Mouse (Mus musculus) lung, adult 18-20 months (tissue): ENCODE measurements around the gene Cldn19.
"Not testable (repeated sequence)": the region's sequence is repeated elsewhere in the genome, so short reads cannot be mapped to it uniquely, and the experiment has no call there.

Source experiments
- DNase-seq, 2 experiments: peaks; one replicate each; pipeline ENCODE4 v3.0.0; 2022; ENCODE audit warnings: mixed read lengths in 2 of 2

The Cldn19 gene

DNA sequence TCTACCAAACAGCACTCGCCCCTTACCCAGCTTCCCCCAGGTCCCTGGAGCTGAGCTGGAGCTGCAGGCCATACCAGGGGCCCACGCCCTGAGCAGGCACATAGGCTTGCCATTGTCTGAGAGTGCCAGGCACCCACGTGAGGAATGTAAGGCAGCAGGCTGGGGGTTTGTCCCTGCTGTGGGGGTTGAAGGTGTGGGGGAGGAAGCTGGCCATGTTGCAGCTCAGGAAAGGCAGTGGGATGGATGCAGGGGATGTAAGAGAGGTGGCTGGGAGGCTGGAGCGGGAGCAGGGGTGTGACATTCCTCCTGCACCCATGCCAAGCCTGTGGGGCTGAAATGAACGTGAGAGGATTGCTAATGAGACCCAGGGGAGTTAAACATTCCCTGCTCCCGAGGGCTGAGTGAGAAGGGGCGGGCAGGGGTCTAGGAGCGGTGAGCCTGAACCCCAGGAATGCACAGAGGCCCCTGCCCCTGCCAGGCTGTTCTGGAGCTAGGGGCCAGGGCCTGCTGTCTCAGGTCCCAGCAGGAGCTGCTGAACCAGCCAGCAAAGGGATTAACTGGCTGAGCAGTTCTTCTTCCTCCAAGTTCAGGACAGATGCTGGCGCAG is 1.1 kb upstream of the Cldn19 start:
- no peak for DNase-seq

DNA sequence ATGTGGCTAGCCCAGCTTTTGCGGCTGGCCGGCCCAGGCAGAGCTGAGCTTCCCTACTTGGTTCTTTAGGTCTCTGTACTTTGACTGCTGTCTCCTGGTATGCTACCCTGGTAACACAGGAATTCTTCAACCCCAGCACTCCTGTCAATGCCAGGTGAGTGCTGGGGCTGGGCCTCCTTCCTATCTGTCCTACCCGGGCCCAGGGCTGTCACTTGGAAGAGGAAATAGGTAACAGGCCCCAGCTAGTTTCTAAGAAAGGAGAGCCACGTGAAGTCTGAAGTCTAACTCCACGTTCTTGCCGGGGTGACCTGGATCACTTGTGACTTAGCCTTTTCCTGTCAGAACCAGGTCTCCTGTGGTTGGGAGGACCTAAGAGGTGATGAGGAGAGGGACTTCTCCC is 1.9 kb downstream of the Cldn19 start:
- DNase-seq: no peak

DNA sequence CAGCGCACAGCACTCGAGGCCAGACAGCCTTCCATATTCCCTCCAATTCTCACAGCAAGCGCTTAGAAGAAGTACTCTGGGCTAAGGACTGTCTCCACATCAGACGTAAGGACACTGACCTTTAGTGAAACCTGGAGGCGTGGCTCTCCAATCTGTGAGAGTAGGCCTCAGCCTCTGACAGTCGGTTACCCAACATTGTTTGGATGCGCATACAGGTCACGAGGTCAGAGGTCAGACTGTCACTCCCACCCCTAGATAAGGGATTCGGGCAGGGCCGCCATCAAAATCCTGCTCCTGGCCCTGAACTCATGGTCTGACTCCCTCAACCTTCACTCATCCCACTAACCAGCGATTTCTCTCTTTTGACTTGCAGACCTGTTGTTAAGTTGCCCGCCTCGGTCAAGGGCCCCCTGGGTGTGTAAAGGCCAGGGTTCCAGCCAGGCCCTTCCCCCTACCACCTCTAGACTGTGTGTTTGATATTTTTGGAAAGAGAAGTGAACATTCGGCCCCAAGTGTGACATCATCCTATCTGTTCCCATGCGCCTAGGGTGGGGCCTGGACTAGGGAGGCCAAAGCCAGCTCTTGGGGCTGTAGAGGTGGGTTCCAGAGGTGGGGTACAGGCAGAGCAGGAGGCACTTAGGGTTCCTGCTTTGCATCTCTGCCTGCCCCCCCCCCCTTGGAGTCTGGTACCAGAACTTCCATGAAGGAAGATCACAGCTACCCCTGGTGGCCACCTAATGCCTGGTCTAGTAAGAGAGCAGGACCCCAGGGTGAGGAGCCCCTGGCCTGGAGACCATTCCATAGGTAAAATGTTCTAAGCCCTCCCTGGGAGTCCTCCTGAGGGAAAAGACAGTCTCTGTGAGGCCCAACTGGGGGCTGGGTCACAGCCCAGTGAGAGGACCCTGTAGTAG is 4.4 kb downstream of the Cldn19 start:
- DNase-seq: no peak

DNA sequence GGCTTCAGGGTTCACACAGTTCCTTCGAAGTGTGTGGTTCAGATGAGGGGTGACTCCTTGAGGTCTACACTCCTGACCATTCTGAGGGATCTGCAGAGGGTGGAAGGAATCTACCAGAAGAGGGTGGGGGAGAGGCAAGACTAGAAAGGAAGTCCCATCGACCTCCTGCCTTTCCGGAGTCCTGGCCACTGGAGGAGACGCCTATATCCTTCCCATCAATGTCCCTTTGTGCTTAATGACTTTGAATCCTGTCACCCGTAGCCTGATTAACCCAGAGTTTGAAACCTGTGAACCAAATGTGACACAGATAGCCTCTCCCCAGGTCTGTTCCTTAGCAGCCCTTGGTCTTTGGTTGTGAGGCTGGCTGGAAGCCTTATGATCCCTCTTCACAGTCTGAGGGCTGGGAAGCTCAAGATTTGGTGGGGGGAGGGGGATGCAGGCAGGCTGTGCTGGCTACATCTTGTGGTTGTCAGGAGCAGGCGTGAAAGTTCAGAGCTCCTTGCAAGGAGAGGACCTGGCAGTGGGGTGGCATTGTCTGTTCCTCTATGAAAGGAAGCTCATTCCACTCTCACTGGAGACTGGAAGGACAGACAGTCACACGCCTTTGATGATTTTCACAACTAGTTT is 6.0 kb downstream of the Cldn19 start:
- peak in 1 of 2 experiments; percentile 51 for DNase-seq

DNA sequence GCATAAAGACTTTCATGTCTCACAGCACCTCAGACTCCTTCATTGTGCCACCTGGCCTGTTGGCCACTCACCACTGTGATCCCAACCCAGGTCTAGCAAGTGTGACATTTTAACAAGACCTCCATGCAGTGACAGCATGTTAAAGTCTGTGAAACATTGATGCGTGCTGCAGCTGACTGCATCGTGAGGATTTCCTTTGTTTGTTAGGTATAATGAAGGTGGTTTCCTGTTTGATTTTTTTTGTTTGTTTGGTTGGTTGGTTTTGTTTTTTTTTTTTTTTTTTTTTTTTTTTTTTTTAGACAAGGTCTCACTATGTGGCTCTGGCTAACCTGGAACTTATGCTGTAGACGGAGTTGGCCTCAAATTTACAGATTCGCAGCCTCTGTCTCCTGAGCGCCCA is 7.3 kb downstream of the Cldn19 start:
- DNase-seq: no peak

DNA sequence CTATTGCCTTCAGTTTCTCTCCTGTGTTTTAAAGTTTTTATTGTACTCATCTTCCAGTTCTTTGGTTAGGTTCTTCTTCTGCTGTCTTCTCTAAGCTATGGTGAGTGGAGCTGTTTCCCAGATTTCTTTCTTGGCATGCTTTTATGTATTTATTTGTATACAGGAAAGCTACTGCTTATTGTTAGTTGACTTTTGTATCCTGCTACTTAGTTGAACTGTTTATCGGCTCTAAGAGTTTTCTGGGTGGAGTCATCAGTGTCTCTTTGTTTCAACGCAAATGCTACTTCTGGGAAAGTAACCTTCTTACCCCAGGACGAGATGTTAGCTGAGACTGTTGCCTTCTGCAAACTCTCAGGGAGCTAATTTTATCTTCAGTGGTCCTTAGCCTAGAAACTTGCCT is 8.2 kb downstream of the Cldn19 start:
- DNase-seq: no peak

DNA sequence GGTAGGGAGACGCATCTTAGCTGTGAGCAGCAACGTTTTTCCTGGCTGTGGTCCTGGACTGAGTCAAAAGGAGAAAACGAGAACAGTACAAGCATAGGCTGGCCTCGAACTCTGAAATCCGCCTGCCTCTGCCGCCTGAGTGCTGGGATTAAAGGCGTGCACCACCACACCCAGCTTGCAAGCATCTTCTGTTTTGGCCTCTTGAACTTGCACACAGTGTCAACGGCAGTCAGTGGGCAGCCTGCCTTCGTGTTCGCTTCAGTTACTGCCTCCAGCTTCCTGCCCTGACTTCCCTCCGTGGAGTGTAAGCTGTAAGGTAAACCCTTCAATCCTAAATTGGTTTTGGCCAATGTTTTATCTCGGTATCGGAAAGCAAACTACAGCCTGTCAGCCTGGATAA is 11.4 kb downstream of the Cldn19 start:
- DNase-seq: no peak

DNA sequence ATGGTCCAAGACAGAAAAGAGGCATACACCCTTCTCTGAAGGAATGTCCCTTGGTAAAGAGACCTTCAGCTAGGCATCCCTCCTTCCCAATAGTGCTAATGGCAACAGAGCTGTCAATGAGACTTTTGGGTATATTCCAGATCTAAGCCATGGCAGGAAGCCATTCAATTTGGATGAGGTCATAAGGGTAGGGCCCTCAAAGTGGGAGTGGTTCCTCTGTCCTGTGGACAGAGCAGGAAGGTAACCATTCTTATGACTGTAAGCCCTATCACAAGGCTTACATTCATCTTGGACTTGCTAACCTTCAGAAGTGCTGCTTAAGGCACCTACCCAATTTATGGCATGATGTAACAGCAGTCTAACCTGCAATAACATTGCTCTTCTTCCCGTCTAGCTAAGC is 19.4 kb downstream of the Cldn19 start:
- DNase-seq: peak; percentile 67 to 86

DNA sequence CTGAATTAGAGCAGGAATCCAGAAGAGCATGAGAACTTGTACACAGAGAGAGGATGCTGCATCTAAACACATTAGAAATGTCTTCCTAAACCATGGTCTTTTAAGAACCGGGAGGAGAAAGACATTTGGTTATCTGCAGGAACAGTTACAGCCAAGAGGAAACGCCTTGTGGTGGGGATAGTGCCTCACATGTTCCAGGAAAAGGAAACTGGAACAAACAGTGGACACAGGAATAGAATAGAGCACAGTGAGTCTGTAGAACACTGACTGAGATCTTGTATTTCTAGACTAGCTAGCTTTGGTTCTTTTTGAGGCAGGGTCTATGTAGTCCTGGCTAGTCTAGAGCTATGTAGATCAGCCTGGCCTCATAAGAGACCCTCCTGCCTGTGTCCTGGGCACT is 20.0 kb downstream of the Cldn19 start:
- DNase-seq: peak; percentile 52 to 69

DNA sequence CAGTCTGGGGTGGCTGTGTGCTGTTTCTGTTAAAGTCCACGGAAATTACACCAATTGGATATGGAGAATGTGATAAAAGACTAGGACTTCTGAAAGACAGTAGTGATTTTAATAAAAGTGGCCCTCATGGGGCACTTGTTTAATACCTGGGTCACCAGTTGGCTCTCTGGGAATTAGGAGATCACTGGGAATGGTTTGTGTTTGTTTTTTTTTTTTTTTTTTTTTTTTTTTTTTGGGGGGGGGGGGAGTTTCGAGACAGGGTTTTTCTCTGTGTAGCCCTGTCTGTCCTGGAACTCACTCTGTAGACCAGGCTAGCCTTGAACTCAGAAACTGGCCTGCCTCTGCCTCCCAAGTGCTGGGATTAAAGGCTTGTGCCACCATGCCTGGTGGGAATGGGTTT is 20.5 kb downstream of the Cldn19 start:
- no peak for DNase-seq

DNA sequence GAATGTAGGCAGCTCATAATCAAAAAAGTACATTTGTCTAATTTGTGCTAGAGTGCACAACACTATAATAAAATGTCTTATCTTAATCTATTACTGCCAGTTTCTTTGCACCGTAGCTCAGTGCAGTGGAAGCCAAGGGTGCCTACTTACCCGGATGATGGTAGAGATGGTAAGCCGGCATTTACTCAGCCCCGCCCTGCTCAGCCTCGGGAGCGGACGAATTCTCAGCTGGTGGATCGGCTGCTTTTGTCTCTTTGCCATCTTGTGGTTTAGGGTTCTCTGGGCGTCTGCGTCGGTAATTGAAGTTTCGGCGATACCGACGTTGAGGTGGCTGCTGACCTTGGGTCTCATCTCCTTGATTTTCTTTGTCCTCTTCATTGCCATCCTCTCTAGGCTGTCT is 23.6 kb downstream of the Cldn19 start:
- not testable (repeated sequence) for DNase-seq

DNA sequence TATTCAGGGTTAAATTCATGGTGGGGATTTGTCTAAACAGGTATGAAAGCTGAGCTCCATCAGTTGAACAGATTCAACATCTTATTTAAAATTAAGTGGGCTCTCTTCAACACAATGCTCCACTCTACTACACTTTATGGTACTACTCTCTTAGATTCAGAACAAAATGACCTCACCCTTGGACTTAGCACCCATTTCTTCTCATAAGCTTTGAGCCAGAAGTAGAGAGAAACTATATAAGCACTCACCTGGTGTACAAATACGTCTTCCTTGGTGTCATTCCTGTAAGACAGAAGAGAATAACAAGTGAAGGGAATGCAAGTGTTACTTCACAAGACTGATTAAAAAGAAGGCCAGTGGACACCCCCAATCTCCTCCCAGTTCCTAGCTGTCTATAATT is 29.6 kb downstream of the Cldn19 start:
- no peak for DNase-seq

DNA sequence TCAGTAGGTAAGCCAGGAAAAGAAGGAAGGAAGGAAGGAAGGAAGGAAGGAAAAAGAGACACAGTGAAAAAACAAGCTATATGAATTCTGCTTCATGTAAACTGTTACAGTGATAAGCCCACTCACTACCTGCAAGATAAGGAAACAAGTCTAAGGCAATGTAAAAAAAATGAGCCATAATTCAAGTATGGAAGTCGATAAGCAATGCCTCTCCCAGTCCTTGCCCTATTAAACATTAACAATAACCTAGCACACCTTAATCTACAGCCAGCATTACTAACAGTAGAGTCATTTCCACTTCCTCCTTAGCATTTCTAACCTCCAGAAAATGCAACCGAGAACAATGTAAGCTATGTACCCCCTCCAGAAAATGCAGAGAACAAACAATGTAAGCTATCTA is 30.1 kb downstream of the Cldn19 start:
- DNase-seq: no peak

DNA sequence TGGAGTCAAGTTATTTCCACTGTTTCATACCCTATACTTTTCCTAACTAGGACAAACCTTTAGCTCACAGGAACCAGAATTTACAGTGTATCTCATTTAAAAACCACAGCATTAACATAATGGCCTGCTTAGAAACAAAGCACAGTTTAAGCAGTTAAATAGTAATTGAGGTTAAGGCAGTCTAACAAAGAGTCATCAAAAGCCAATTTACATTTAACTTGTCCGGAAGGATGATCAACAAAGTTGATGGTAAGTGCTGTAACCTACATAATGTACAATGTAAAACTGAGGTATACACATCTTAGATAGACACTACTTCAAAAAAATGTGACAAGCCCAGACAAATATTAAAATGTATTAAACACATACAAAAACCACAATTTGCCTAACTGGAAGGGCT is 36.7 kb downstream of the Cldn19 start:
- DNase-seq: no peak

DNA sequence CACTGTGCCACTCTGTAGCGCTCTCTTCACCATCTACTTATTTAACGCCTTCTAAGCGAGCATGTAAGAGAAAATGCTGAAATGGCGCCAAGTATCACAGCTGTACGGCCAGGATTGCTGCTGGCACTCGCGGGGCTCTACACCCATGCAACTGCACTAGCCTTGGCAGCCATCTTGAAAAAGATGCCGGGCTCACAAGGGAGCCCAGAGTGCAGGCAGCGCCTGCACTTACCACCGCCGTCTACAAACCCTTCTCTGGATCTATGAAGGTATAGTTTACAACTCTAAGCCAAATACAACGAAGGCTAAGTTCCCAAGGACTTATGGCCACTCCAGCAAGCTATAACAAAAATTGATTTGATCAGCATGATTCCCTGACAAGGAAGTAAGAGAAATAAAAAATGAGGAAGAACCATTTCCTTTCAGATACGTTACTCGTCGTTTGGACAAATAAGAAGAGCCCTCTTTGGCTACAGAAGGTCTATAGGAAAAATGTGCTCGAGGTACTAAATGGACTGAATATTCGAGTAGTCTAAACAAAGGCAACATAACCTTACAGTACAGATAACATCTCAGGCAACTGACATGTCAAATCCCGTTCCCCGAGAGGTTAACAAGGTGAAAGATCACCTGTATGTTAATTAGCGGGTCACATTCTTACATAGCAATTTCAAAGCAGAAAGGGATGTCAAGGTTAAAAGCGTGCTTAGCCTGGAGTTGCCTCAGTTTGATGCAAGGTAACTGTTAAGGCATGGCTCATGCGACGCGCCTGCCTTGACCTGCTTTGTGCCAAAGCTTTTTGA is 37.8 kb downstream of the Cldn19 start:
- peak; percentile 40 to 42 for DNase-seq

DNA sequence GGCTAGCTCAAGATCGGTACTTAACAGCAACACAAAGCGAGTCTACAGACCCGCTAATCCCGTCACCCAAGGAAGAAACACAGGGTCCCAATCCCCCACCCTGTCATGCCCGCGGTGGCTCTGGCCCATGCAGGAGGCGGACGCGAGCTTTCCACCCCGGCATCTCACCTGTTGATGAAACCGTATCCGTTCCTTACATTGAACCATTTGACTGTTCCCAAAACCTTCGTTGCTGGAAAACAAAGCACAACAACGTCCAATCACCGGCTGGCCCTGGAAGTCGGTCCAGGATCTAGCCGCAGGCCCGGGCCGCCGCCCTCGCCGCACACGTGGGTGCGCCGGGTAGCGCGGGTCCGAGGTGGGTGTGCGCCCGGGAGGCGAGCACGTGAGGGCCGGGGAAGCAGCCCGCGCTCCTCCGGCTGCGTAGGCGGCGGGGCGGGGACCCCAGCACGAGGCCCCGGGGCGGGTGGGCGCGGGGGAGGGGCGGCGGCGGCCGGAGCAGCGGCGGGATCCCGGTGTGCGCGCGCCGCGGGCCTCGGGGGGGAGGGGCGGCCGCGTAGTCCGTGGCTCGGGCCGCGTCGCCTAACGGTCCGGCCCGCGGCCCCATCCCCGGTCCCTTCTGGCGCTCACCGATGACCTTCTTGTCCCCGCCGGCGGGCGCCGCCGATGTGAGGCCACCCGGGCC is 38.5 kb downstream of the Cldn19 start:
- peak; percentile 14 to 15 for DNase-seq

DNA sequence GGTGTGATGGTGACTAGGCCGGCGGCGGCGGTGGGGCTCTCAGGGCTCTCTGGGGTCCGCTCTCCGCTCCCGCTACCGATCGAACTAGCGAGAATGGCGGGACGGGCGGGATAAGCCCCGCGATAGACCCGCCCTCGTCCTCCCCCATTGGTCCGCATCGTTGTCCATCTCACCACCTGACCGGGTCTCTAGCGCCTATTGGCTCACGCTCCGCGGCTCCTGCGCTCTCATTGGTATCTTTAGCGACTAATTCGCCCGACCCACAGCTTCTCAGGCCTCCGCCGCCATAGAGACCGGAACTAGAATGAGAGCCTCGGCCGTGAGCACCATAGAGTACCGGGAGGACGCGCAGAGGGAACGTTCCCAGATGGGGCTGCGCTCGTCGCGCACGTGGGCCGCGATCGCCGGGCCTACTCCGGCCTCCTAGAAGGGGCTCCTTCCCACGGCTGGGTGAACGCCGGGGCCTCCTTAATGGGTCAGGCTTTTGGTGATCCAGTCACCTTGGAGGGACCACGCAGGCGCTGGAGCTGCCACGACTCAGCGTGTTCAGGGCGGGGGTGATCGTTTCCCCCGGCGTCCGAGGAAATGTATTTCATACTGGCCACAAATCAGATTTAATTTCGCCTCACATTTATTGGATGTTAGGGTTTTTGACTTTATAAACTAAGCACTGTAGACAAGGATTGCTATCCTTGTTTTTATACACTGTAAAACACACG is 39.4 kb downstream of the Cldn19 start, which contains the start of gene Ybx1:
Gene Ybx1, minus strand, starts transcription at position 190 of the 719 bp plus-strand sequence.
- peak; percentile 99 for DNase-seq

DNA sequence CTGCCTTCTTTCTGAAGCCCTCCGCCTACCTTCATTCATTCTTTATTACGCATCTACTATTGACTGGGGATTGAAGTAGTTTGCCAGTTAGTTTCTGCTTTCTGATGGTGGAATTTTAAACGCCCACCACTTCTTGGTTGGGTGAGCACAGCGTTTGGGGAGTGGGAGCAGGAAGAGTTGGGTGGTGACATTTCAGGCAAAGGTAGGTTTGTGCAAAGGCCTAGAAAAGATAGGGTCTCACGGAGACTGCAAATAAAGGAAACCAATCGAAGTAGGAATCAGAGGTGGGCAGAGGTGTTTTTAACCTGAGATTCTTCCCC is 39.9 kb downstream of the Cldn19 start:
- no peak for DNase-seq

DNA sequence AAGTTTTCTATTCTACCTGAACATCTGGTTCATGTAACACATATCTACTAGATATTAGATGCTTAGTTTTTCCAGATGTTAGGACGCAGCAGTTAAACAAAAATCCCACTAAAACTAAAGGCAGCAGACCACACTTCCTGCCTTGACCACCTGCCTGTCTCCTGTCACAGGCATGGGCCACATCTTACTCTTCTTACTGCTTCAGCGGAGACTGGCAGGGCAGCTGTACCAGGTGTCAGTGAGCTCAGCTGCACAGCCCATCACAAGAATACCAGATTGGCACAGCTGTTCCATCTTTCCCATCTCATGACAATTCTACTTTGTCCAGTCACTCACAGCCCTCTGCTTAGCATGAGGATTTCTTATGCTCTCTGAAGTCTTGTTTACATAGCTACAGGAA is 42.1 kb downstream of the Cldn19 start:
- no peak for DNase-seq

DNA sequence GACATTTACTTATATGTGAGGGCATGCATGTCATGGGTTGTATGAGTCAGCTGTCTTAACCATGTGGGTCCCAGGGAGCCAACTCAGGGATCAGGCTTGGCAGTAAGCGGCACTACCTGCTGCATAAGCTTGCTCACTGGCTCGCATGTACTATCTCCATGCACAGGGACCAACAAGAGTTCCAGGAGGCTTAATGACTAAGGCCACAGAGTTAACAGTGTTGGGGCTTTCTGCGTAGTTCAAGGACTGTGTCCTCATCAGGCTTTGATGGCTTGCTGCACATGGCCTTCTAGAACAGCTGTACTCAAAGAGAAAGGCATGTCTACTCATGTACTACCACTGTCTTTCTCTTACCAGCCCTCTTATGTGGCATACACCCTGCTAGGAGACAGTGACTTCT is 45.5 kb downstream of the Cldn19 start:
- DNase-seq: no peak

DNA sequence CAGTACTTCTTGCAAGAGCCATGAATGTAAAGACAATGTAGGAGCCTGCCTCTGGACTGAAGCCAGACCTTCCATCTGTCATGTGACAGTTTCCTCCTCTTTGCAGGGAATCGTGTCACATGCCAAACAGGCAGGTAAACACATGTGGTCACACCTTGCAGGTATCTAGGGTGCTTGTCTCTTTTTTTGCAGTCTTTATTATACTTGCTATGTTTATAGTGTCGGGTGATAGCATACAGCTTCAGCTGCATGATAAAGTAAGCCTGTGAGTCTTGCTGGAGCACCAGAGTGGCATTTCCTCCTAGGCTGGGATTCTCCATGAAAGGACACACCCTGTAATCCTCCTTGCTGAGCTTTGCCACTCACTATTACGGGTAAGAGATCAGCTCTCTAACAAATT is 46.6 kb downstream of the Cldn19 start:
- no peak for DNase-seq

DNA sequence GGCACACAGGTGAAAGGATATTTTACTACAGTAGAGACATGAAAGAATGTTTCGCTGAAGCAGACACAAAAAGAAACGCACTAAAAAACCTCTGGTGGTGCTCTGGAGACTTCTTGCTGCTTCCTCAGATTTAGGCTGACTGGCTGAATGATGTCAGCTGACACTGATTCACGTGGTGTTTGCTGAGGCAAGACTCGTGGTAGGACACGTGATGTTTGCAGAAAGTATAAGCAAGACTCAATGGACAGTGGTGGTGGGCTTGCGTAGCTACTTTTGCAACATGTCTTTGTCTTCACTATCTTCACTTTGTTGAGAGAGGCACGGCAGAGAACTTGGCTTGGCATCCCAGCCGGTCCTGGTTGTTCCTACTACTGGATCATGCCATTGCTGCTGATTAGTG is 48.1 kb downstream of the Cldn19 start:
- no peak for DNase-seq
